Mouse (Mus musculus): ENCODE data around the gene Tmem178b. TPM values are rescaled to one million over a fixed set of nuclear protein-coding genes. Genes with fewer than 3 reads are reported as not detected.

Gene Tmem178b
- total RNA-seq, 1 experiment: 0.04 TPM

- H3K27ac ChIP-seq (ENCODE audit: insufficient read depth, low read depth, low read length, poor library complexity, severe bottlenecking): no peak overlapping the region
- in situ Hi-C loops (cut with MboI; ENCODE audit: low sequenced_read_pairs in 2 of 2, unreplicated experiment in 2 of 2): no loop called here
- no peak overlapping the region for H3K9ac ChIP-seq (ENCODE audit: insufficient read depth, low read depth, low read length, poor library complexity, severe bottlenecking)
- peak; percentile 61; the same call in 1 of the 2 replicates for TF ChIP-seq MAFK (IDR thresholded peaks at IDR 0.05; ENCODE audit: insufficient read depth, low read depth, low read length)
- TF ChIP-seq ZC3H11A (IDR thresholded peaks at IDR 0.05; ENCODE audit: borderline replicate concordance, low read depth, low read length): no peak
- H3K4me1 ChIP-seq (ENCODE audit: control insufficient read depth in 2 of 2, insufficient read depth in 2 of 2, low read length in 2 of 2, poor library complexity in 1 of 2): no peaks in the 10 kb centered on the region
- H3K36me3 ChIP-seq (ENCODE audit: control insufficient read depth, insufficient read depth, low read length, poor library complexity, severe bottlenecking): no peaks in the 10 kb centered on the region
- no peak overlapping the region for H3K4me3 ChIP-seq (ENCODE audit: insufficient read depth in 1 of 2, low read depth in 1 of 2, low read length in 2 of 2, poor library complexity in 1 of 2, severe bottlenecking in 1 of 2)
- no peak for DNase-seq (ENCODE audit: low read depth, low spot score)
- H3K9me3 ChIP-seq (ENCODE audit: control insufficient read depth, insufficient read depth, low read depth, low read length): no peaks in the 10 kb centered on the region
These were observed 46.1 kb downstream of the Tmem178b start for GRCm38 (mm10) chr6:39919011-39919709.

GRCm38 (mm10) chr6:39926442-39926841, 53.4 kb downstream of the Tmem178b start:
- Histone ChIP-seq H3K4me1 (ENCODE audit: control insufficient read depth in 2 of 2, insufficient read depth in 2 of 2, low read length in 2 of 2, poor library complexity in 1 of 2) (no peaks in the 10 kb centered on the region), H3K9me3 (ENCODE audit: control insufficient read depth, insufficient read depth, low read depth, low read length) (no peaks in the 10 kb centered on the region), H3K9ac (ENCODE audit: insufficient read depth, low read depth, low read length, poor library complexity, severe bottlenecking) (no peak overlapping the region), H3K36me3 (ENCODE audit: control insufficient read depth, insufficient read depth, low read length, poor library complexity, severe bottlenecking) (no peaks in the 10 kb centered on the region), H3K27ac (ENCODE audit: insufficient read depth, low read depth, low read length, poor library complexity, severe bottlenecking) (no peak overlapping the region), H3K4me3 (ENCODE audit: insufficient read depth in 1 of 2, low read depth in 1 of 2, low read length in 2 of 2, poor library complexity in 1 of 2, severe bottlenecking in 1 of 2) (no peak overlapping the region)
- in situ Hi-C loops (cut with MboI; ENCODE audit: low sequenced_read_pairs in 2 of 2, unreplicated experiment in 2 of 2): no loop called here
- TF ChIP-seq ZNF384 (IDR thresholded peaks at IDR 0.05; ENCODE audit: low read depth, low read length): no peak
- TF ChIP-seq ZC3H11A (IDR thresholded peaks at IDR 0.05; ENCODE audit: borderline replicate concordance, low read depth, low read length): no peak
- TF ChIP-seq HCFC1 (IDR thresholded peaks at IDR 0.05; ENCODE audit: borderline replicate concordance, insufficient read depth, low read length): no peak
- TF ChIP-seq MAFK (IDR thresholded peaks at IDR 0.05; ENCODE audit: insufficient read depth, low read depth, low read length): no peak
- no peak for TF ChIP-seq CHD2 (IDR thresholded peaks at IDR 0.05; ENCODE audit: low read depth, low read length)
- DNase-seq (ENCODE audit: low read depth, low spot score): no peak

- Histone ChIP-seq H3K9ac (ENCODE audit: insufficient read depth, low read depth, low read length, poor library complexity, severe bottlenecking) (no peak overlapping the region), H3K36me3 (ENCODE audit: control insufficient read depth, insufficient read depth, low read length, poor library complexity, severe bottlenecking) (no peaks in the 10 kb centered on the region), H3K4me1 (ENCODE audit: control insufficient read depth in 2 of 2, insufficient read depth in 2 of 2, low read length in 2 of 2, poor library complexity in 1 of 2) (no peaks in the 10 kb centered on the region), H3K27ac (ENCODE audit: insufficient read depth, low read depth, low read length, poor library complexity, severe bottlenecking) (no peak overlapping the region), H3K9me3 (ENCODE audit: control insufficient read depth, insufficient read depth, low read depth, low read length) (no peaks in the 10 kb centered on the region), H3K4me3 (ENCODE audit: insufficient read depth in 1 of 2, low read depth in 1 of 2, low read length in 2 of 2, poor library complexity in 1 of 2, severe bottlenecking in 1 of 2) (no peak overlapping the region)
- TF ChIP-seq MAFK (IDR thresholded peaks at IDR 0.05; ENCODE audit: insufficient read depth, low read depth, low read length): no peak
- no peak for TF ChIP-seq HCFC1 (IDR thresholded peaks at IDR 0.05; ENCODE audit: borderline replicate concordance, insufficient read depth, low read length)
- TF ChIP-seq CHD2 (IDR thresholded peaks at IDR 0.05; ENCODE audit: low read depth, low read length): no peak
- TF ChIP-seq ZNF384 (IDR thresholded peaks at IDR 0.05; ENCODE audit: low read depth, low read length): no peak
- TF ChIP-seq ZC3H11A (IDR thresholded peaks at IDR 0.05; ENCODE audit: borderline replicate concordance, low read depth, low read length): no peak
- in situ Hi-C loops (cut with MboI; ENCODE audit: low sequenced_read_pairs in 2 of 2, unreplicated experiment in 2 of 2): no loop called here
- DNase-seq (ENCODE audit: low read depth, low spot score): no peak
These were observed 63.5 kb downstream of the Tmem178b start for GRCm38 (mm10) chr6:39936590-39936989.

GRCm38 (mm10) chr6:39940920-39941319, 67.8 kb downstream of the Tmem178b start:
- no peak overlapping the region for H3K27ac ChIP-seq (ENCODE audit: insufficient read depth, low read depth, low read length, poor library complexity, severe bottlenecking)
- TF ChIP-seq HCFC1 (IDR thresholded peaks at IDR 0.05; ENCODE audit: borderline replicate concordance, insufficient read depth, low read length) (no peak), ZC3H11A (IDR thresholded peaks at IDR 0.05; ENCODE audit: borderline replicate concordance, low read depth, low read length) (no peak), MAFK (IDR thresholded peaks at IDR 0.05; ENCODE audit: insufficient read depth, low read depth, low read length) (no peak), CHD2 (IDR thresholded peaks at IDR 0.05; ENCODE audit: low read depth, low read length) (no peak), ZNF384 (IDR thresholded peaks at IDR 0.05; ENCODE audit: low read depth, low read length) (no peak)
- H3K9ac ChIP-seq (ENCODE audit: insufficient read depth, low read depth, low read length, poor library complexity, severe bottlenecking): no peak overlapping the region
- no peak overlapping the region for H3K4me3 ChIP-seq (ENCODE audit: insufficient read depth in 1 of 2, low read depth in 1 of 2, low read length in 2 of 2, poor library complexity in 1 of 2, severe bottlenecking in 1 of 2)
- H3K36me3 ChIP-seq (ENCODE audit: control insufficient read depth, insufficient read depth, low read length, poor library complexity, severe bottlenecking): no peaks in the 10 kb centered on the region
- no peak for DNase-seq (ENCODE audit: low read depth, low spot score)
- H3K4me1 ChIP-seq (ENCODE audit: control insufficient read depth in 2 of 2, insufficient read depth in 2 of 2, low read length in 2 of 2, poor library complexity in 1 of 2): no peaks in the 10 kb centered on the region
- no peaks in the 10 kb centered on the region for H3K9me3 ChIP-seq (ENCODE audit: control insufficient read depth, insufficient read depth, low read depth, low read length)
- in situ Hi-C loops (cut with MboI; ENCODE audit: low sequenced_read_pairs in 2 of 2, unreplicated experiment in 2 of 2): no loop called here

GRCm38 (mm10) chr6:39944854-39945253, 71.8 kb downstream of the Tmem178b start:
- Histone ChIP-seq H3K9ac (ENCODE audit: insufficient read depth, low read depth, low read length, poor library complexity, severe bottlenecking) (no peak overlapping the region), H3K27ac (ENCODE audit: insufficient read depth, low read depth, low read length, poor library complexity, severe bottlenecking) (no peak overlapping the region), H3K36me3 (ENCODE audit: control insufficient read depth, insufficient read depth, low read length, poor library complexity, severe bottlenecking) (no peaks in the 10 kb centered on the region), H3K4me3 (ENCODE audit: insufficient read depth in 1 of 2, low read depth in 1 of 2, low read length in 2 of 2, poor library complexity in 1 of 2, severe bottlenecking in 1 of 2) (no peak overlapping the region), H3K9me3 (ENCODE audit: control insufficient read depth, insufficient read depth, low read depth, low read length) (no peaks in the 10 kb centered on the region), H3K4me1 (ENCODE audit: control insufficient read depth in 2 of 2, insufficient read depth in 2 of 2, low read length in 2 of 2, poor library complexity in 1 of 2) (no peaks in the 10 kb centered on the region)
- DNase-seq (ENCODE audit: low read depth, low spot score): no peak
- in situ Hi-C loops (cut with MboI; ENCODE audit: low sequenced_read_pairs in 2 of 2, unreplicated experiment in 2 of 2): no loop called here
- TF ChIP-seq MAFK (IDR thresholded peaks at IDR 0.05; ENCODE audit: insufficient read depth, low read depth, low read length): no peak
- TF ChIP-seq CHD2 (IDR thresholded peaks at IDR 0.05; ENCODE audit: low read depth, low read length): no peak
- no peak for TF ChIP-seq ZC3H11A (IDR thresholded peaks at IDR 0.05; ENCODE audit: borderline replicate concordance, low read depth, low read length)
- TF ChIP-seq ZNF384 (IDR thresholded peaks at IDR 0.05; ENCODE audit: low read depth, low read length): no peak
- no peak for TF ChIP-seq HCFC1 (IDR thresholded peaks at IDR 0.05; ENCODE audit: borderline replicate concordance, insufficient read depth, low read length)

All from ES-E14 (cell line).